Mouse (Mus musculus): ENCODE results near the gene Ly6g6c.

DNA sequence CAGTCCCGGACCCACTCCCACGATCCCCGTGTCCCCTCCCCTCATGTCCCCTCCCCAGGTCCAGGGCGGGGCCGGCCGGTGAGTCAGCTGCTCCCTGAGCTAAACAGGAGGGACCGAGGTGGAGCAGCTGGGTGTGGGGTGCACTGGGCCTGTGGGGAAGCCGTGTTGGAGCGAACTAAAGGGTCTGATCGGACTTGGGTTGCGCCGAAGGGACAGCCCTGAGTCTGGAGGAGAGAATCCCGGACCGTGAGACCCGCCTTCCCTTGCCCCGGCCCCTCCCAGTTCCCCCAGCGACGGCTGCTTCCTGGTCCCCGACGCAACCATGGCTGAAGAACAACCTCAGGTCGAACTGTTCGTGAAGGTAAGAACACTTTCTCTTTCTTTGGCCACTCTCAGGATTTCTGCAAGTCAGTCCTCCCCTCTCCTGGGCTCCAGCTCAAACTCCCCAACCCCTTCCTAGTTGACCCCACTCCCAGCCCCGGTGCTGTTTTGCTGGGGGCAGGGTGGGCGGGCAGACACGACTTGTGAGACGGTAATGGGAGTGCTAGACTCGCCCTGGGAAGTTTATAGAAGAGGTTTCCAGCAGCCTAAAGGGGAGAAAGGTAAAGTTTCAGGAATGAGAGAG, 14.9 kb upstream of the Ly6g6c start:
- TF ChIP-seq POLR2A (IDR thresholded peaks at IDR 0.05; ENCODE audit: borderline replicate concordance, extremely low read depth, insufficient read depth, insufficient read length, poor library complexity, severe bottlenecking) (no peak), CTCF (IDR thresholded peaks at IDR 0.05; ENCODE audit: borderline replicate concordance, extremely low read depth, insufficient read depth, insufficient read length) (no peak)
